Comparison of ENCODE assay signal across 8 mouse cellular contexts in the genomic region with DNA sequence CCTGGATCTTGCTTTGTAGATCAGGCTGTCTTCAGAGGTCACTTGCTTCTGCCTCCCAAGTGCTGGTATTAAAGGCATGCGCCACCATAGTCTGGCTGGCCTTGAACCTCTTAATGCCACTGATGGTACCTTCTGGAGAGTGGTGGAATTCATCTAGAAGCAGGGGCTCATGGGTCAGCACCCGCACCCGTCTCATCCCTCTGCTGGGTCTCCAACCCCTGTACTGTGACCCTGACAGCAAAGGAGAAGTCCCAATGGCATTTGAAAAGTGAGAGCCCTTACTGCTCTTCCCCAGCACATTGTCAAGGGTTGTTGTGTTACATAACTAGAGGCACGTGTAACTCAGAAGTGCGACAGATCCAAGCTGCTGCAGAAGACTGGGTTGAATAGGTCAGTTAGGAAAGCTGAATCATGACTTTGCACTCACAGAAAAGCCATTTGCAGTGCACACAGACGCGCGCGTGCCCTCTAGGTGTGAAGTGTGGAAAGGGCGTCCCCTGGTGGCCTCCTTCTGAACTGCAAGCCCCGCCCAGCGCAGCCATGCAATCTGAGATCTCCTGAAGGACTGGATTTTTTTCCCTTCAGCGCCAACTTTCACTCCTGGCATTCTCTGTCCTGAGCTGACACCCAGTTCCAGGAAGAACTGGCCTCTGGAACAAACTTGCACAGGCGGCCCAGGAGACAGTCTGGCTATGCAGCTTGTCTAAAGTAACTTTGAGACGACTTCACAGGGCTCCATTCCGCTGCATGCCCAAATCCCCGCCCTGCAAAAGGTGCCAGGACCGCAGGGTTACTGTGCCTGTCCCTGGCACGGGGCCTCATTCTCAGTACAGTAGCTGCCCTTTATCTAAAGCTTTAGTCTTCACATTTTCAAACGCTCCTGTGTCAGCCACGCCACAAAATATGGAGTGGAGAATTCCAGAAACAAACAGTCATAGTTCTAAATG. TPM values are rescaled to one million over a fixed set of nuclear protein-coding genes. Genes with fewer than 3 reads are reported as not detected.
DNase-seq lines count a peak whose midpoint lies in the region; ATAC-seq lines count a peak whose summit lies in the region.

No protein-coding gene starts in this region.

- peak; percentile 66 for ATAC-seq in hindbrain, embryonic 14.5 days (ENCODE audit: low FRiP score)

- H3K9ac ChIP-seq in hindbrain, embryonic 14.5 days, result no peak overlapping the region

- 32% methylated on average over 21 of the region's 21 CpGs for WGBS in hindbrain, embryonic 14.5 days

- H3K27me3 ChIP-seq in hindbrain, embryonic 14.5 days (ENCODE audit: control insufficient read depth, insufficient read depth, low read length), result no peaks in the 10 kb centered on the region

- no peaks in the 10 kb centered on the region for H3K9me3 ChIP-seq in hindbrain, embryonic 14.5 days (ENCODE audit: control insufficient read depth, low read length)

- no peak overlapping the region for H3K4me3 ChIP-seq in hindbrain, embryonic 14.5 days (replicated peaks; ENCODE audit: low read length)

- no peak overlapping the region for H3K4me2 ChIP-seq in hindbrain, embryonic 14.5 days (replicated peaks)

- peaks cover 1% of the 10 kb centered on the region; the same call in 1 of the 2 replicates for H3K4me1 ChIP-seq in hindbrain, embryonic 14.5 days (replicated peaks; ENCODE audit: control insufficient read depth, insufficient read depth, low read length)

- DNase-seq in NIH3T3 (ENCODE audit: low read depth), result peak; percentile 96
- peak; percentile 97 to 99 for DNase-seq in cerebellum, postnatal 25 days
- peak; percentile 90 to 94 for DNase-seq in frontal cortex, postnatal 25 days (ENCODE audit: low spot score in 2 of 2)
- peak; percentile 93 for DNase-seq in hindbrain, embryonic 14.5 days (ENCODE audit: low spot score)
- DNase-seq in layer of hippocampus, postnatal 36 days, result peak; percentile 87 to 90
- DNase-seq in lung, postnatal 36 days, result peak; percentile 96
- DNase-seq in retina, postnatal 7 days (ENCODE audit: low read depth, low spot score), result peak; percentile 70
- peak; percentile 93 for DNase-seq in urinary bladder, adult 2 months (ENCODE audit: low spot score)

- H3K27ac ChIP-seq in hindbrain, embryonic 14.5 days, result no peak overlapping the region

- H3K36me3 ChIP-seq in hindbrain, embryonic 14.5 days (replicated peaks; ENCODE audit: control insufficient read depth, insufficient read depth), result no peaks in the 10 kb centered on the region

RNA-seq across cellular contexts. Expression of a gene that starts 21.1 kb away (rescaled TPM):
- 62.7 and 72.5 TPM in 2 replicates for polyA plus RNA-seq in hindbrain, embryonic 14.5 days (2014; fragmentation: Nextera tagmentation; extraction: Ambion mirVana)
- 10 to 100 TPM; 62.7 to 63.9 TPM for total RNA-seq in layer of hippocampus, postnatal 36 days (2021)
- polyA plus RNA-seq in urinary bladder, adult 2 months (2012; rRNA removed), result 20.2 and 28.6 TPM in 2 replicates

RNA-seq across cellular contexts. Expression of a gene that starts 52.0 kb away (rescaled TPM):
- polyA plus RNA-seq in hindbrain, embryonic 14.5 days (2014; fragmentation: Nextera tagmentation; extraction: Ambion mirVana), result 21.3 and 22.8 TPM in 2 replicates
- 10 to 100 TPM; 31.1 to 32.1 TPM for total RNA-seq in layer of hippocampus, postnatal 36 days (2021)
- polyA plus RNA-seq in urinary bladder, adult 2 months (2012; rRNA removed), result 19.8 and 22.4 TPM in 2 replicates

RNA-seq across cellular contexts. Expression of a gene that starts 58.2 kb away (rescaled TPM):
- polyA plus RNA-seq in hindbrain, embryonic 14.5 days (2014; fragmentation: Nextera tagmentation; extraction: Ambion mirVana), result 14.8 and 14.9 TPM in 2 replicates
- 10 to 100 TPM; 41.8 to 43.4 TPM for total RNA-seq in layer of hippocampus, postnatal 36 days (2021)
- 21.3 and 21.8 TPM in 2 replicates for polyA plus RNA-seq in urinary bladder, adult 2 months (2012; rRNA removed)
